Mouse (Mus musculus) limb, embryonic 15.5 days (tissue): Measurements from ENCODE around the gene Mdfi. TPM values are rescaled to one million over a fixed set of nuclear protein-coding genes. Genes with fewer than 3 reads are reported as not detected.

Experiments used
- ATAC-seq: fragments of 200-750 bp; cut with Nextera tagmentation; 2 replicates; pipeline ENCODE4 v1.8.0; 2017; ENCODE audit warnings: low read depth, moderate TSS enrichment; ENCODE audit not compliant: insufficient number of reproducible peaks, low FRiP score, low TSS enrichment
- H3K27ac ChIP-seq: fragments of 300-500 bp; sonication (generic); 2 replicates; pipeline ENCODE4 v1.5.1; 2015; ENCODE audit warnings: moderate library complexity, mild to moderate bottlenecking, inconsistent platforms
- H3K27me3 ChIP-seq: fragments of 300-500 bp; sonication (generic); 2 replicates; pipeline ENCODE4 v1.6.1; 2015; ENCODE audit warnings: inconsistent platforms
- H3K36me3 ChIP-seq: fragments of 300-500 bp; sonication (generic); 2 replicates; pipeline ENCODE4 v1.6.1; 2015; ENCODE audit warnings: inconsistent platforms
- H3K4me1 ChIP-seq: fragments of 300-500 bp; sonication (generic); 2 replicates; pipeline ENCODE4 v1.6.1; 2015; ENCODE audit warnings: inconsistent platforms
- H3K4me2 ChIP-seq: fragments of 300-500 bp; sonication (generic); 2 replicates; pipeline ENCODE4 v1.6.1; 2015; ENCODE audit warnings: mild to moderate bottlenecking, inconsistent platforms
- H3K4me3 ChIP-seq: fragments of 300-500 bp; sonication (generic); 2 replicates; pipeline ENCODE4 v1.5.1; 2015; ENCODE audit warnings: mild to moderate bottlenecking, inconsistent platforms
- H3K9ac ChIP-seq: fragments of 300-500 bp; sonication (generic); 2 replicates; pipeline ENCODE4 v1.6.1; 2015; ENCODE audit warnings: inconsistent platforms
- H3K9me3 ChIP-seq: fragments of 300-500 bp; sonication (generic); 2 replicates; pipeline ENCODE4 v1.6.1; 2016; ENCODE audit warnings: inconsistent platforms
- WGBS: fragments of 180-500 bp; shearing (Covaris S2); methylation state at CpG from one replicate; pipeline ENCODE4 v1.1.7; 2015; 5-methylcytosine and 5-hydroxymethylcytosine counted together
- polyA plus RNA-seq: library from polyadenylated mRNA; unstranded; fragments of >200 nt; fragmentation: Nextera tagmentation; extraction: Ambion mirVana; gene quantifications from 2 replicates; pipeline ENCODE4 v1.2.1, GENCODE M21; 2015

Gene Mdfi
- polyA plus RNA-seq, 1 experiment from 2014 or later: 18.2 TPM

GRCm38 (mm10) chr17:47795446-47795845, 39.0 kb downstream of the Mdfi start:
- no peaks in the 10 kb centered on the region for H3K27me3 ChIP-seq
- H3K4me2 ChIP-seq: no peak overlapping the region
- H3K4me1 ChIP-seq: peaks cover 25% of the 10 kb centered on the region
- no peak for ATAC-seq
- H3K9me3 ChIP-seq: no peaks in the 10 kb centered on the region
- H3K27ac ChIP-seq: no peak overlapping the region
- WGBS: 36% methylated on average over 3 of the region's 3 CpGs
- H3K9ac ChIP-seq: no peak overlapping the region
- H3K36me3 ChIP-seq: peaks cover 5% of the 10 kb centered on the region; the same call in 1 of the 2 replicates
- H3K4me3 ChIP-seq: no peak overlapping the region

- Histone ChIP-seq H3K4me1 (peaks cover 31% of the 10 kb centered on the region), H3K27ac (no peak overlapping the region), H3K4me3 (no peak overlapping the region), H3K27me3 (no peaks in the 10 kb centered on the region), H3K4me2 (no peak overlapping the region), H3K36me3 (peaks cover 5% of the 10 kb centered on the region; the same call in 1 of the 2 replicates), H3K9me3 (no peaks in the 10 kb centered on the region), H3K9ac (no peak overlapping the region)
- peak; percentile 57 for ATAC-seq
- WGBS: 7% methylated on average over 9 of the region's 9 CpGs
Measured at GRCm38 (mm10) chr17:47793377-47793776, 41.1 kb downstream of the Mdfi start.

GRCm38 (mm10) chr17:47792098-47792863, 42.2 kb downstream of the Mdfi start:
- Histone ChIP-seq H3K4me1 (peaks cover 42% of the 10 kb centered on the region), H3K27ac (no peak overlapping the region), H3K9ac (no peak overlapping the region), H3K9me3 (no peaks in the 10 kb centered on the region), H3K27me3 (no peaks in the 10 kb centered on the region), H3K36me3 (peaks cover 5% of the 10 kb centered on the region; the same call in 1 of the 2 replicates), H3K4me3 (no peak overlapping the region), H3K4me2 (no peak overlapping the region)
- ATAC-seq: 0 out of 2 replicates have a peak, but pooled peaks have one; percentile 26
- 24% methylated on average over 15 of the region's 15 CpGs for WGBS

GRCm38 (mm10) chr17:47788996-47789395, 45.5 kb downstream of the Mdfi start:
- no peak overlapping the region for H3K9ac ChIP-seq
- peaks cover 42% of the 10 kb centered on the region for H3K4me1 ChIP-seq
- WGBS: 70% methylated on average over 6 of the region's 6 CpGs
- H3K27ac ChIP-seq: no peak overlapping the region
- H3K4me3 ChIP-seq: no peak overlapping the region
- no peak overlapping the region for H3K4me2 ChIP-seq
- H3K36me3 ChIP-seq: peaks cover 5% of the 10 kb centered on the region; the same call in 1 of the 2 replicates
- H3K27me3 ChIP-seq: no peaks in the 10 kb centered on the region
- ATAC-seq: no peak
- no peaks in the 10 kb centered on the region for H3K9me3 ChIP-seq

- Histone ChIP-seq H3K4me1 (peaks cover 37% of the 10 kb centered on the region), H3K4me3 (no peak overlapping the region), H3K9me3 (no peaks in the 10 kb centered on the region), H3K36me3 (peaks cover 5% of the 10 kb centered on the region; the same call in 1 of the 2 replicates), H3K4me2 (0 out of 2 replicates have a peak overlapping the region, but pooled peaks have one; percentile 3), H3K27ac (no peak overlapping the region), H3K27me3 (no peaks in the 10 kb centered on the region), H3K9ac (no peak overlapping the region)
- WGBS: 5% methylated on average over 4 of the region's 4 CpGs
- ATAC-seq: no peak
Measured at GRCm38 (mm10) chr17:47788306-47788705, 46.2 kb downstream of the Mdfi start.

GRCm38 (mm10) chr17:47787632-47788031, 46.9 kb downstream of the Mdfi start:
- ATAC-seq: no peak
- H3K4me1 ChIP-seq: peaks cover 32% of the 10 kb centered on the region
- 38% methylated on average over 8 of the region's 8 CpGs for WGBS
- H3K27ac ChIP-seq: no peak overlapping the region
- no peaks in the 10 kb centered on the region for H3K9me3 ChIP-seq
- peaks cover 5% of the 10 kb centered on the region; the same call in 1 of the 2 replicates for H3K36me3 ChIP-seq
- no peak overlapping the region for H3K4me2 ChIP-seq
- H3K4me3 ChIP-seq: no peak overlapping the region
- H3K9ac ChIP-seq: no peak overlapping the region
- H3K27me3 ChIP-seq: no peaks in the 10 kb centered on the region

DNA sequence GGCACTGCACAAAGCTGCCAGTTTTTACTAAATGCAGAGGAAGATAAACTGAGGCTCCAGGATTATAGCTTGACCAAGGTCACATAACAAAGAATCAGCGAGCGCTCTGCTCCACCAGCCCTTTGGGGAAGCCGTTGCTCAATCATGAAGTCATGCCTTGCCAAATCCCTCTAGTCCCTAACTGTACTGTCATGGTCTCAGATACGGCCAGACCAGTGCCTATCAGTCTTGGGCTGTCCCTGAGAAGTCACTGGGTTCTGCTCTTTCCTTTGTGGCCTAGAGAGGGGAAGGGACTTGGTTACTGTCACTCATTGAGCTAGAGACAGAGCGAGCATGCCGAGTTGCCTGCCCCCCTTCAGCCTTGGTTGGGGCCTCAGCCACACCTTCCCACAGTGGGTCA, 50.1 kb downstream of the Mdfi start:
- H3K27ac ChIP-seq: no peak overlapping the region
- no peak overlapping the region for H3K4me3 ChIP-seq
- 77% methylated on average over 6 of the region's 6 CpGs for WGBS
- ATAC-seq: no peak
- H3K9me3 ChIP-seq: no peaks in the 10 kb centered on the region
- H3K36me3 ChIP-seq: no peaks in the 10 kb centered on the region
- no peak overlapping the region for H3K9ac ChIP-seq
- H3K27me3 ChIP-seq: no peaks in the 10 kb centered on the region
- no peak overlapping the region for H3K4me2 ChIP-seq
- H3K4me1 ChIP-seq: peaks cover 29% of the 10 kb centered on the region

DNA sequence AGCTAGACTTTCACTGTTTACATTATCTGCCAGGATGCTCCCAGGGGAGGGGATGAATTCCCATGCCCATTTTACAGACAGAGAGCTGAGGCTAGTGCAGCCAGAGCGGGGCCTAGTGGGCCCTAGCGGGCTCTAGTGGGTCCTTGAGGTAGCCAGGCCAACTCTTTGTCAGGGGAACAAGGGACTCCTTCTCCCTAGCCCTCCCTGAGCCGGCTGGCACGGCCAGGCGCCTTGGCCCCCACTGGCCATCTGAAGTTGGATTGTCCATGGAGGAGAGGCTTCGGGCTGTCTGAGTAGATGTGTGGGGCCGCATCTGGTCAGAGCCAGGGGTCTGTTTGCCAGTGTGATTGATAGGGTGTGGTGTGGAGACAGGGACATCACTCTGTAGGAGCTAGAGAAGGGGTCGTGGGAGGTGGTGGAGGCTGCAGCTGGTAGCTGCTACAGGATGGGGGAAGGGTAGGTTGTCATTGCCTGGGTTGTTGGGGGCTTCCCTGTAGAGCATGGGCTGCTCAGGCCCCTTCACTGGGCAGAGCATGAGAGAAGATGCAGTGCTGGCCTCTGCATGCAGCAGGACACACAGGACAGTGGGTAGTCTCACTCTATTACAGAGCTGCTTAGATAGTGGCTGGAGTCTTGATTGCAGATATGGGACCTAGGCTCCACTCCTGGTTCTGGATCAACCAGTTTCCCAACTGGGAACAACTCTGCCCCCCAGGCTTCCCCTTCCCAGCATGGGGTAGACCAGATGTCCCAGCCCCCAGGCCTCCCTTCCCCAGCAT, 50.9 kb downstream of the Mdfi start:
- H3K9me3 ChIP-seq: no peaks in the 10 kb centered on the region
- no peaks in the 10 kb centered on the region for H3K36me3 ChIP-seq
- H3K27ac ChIP-seq: no peak overlapping the region
- no peak for ATAC-seq
- no peak overlapping the region for H3K4me3 ChIP-seq
- H3K9ac ChIP-seq: no peak overlapping the region
- no peaks in the 10 kb centered on the region for H3K27me3 ChIP-seq
- 73% methylated on average over 8 of the region's 8 CpGs for WGBS
- H3K4me2 ChIP-seq: no peak overlapping the region
- peaks cover 25% of the 10 kb centered on the region for H3K4me1 ChIP-seq

- 75% methylated on average over 3 of the region's 3 CpGs for WGBS
Measured at GRCm38 (mm10) chr17:47782486-47782885, 52.0 kb downstream of the Mdfi start.

DNA sequence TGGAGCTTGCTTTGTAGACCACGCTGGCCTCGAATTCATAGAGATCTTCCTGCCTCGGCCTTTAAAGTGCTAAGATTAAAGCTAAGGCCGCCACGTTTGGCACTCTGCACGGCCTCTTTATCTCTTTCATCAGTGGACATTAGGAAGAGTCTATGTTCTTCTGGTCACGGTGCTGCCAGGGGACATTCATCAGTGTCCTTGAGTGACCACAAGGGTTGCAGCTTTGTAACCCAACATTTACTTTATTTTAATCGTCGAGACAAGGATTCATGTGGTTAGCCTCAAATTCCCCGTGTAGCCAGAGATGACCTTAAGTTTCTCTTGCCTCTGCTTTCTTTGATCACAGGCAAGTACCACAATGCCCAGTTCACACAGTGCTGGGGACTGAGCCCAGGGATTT, 54.0 kb downstream of the Mdfi start:
- peaks cover 9% of the 10 kb centered on the region for H3K4me1 ChIP-seq
- H3K27me3 ChIP-seq: no peaks in the 10 kb centered on the region
- WGBS: 82% methylated on average over 10 of the region's 10 CpGs
- H3K4me2 ChIP-seq: no peak overlapping the region
- no peak for ATAC-seq
- H3K27ac ChIP-seq: no peak overlapping the region
- H3K9me3 ChIP-seq: no peaks in the 10 kb centered on the region
- H3K36me3 ChIP-seq: no peaks in the 10 kb centered on the region
- no peak overlapping the region for H3K4me3 ChIP-seq
- no peak overlapping the region for H3K9ac ChIP-seq

More at GRCm38 (mm10) chr17:47782486-47782885, 52.0 kb downstream of the Mdfi start:
- no peaks in the 10 kb centered on the region for H3K36me3 ChIP-seq
- no peak overlapping the region for H3K4me3 ChIP-seq
- no peaks in the 10 kb centered on the region for H3K27me3 ChIP-seq
- peaks cover 14% of the 10 kb centered on the region for H3K4me1 ChIP-seq
- no peak overlapping the region for H3K27ac ChIP-seq
- H3K4me2 ChIP-seq: no peak overlapping the region
- no peak for ATAC-seq
- H3K9ac ChIP-seq: no peak overlapping the region
- H3K9me3 ChIP-seq: no peaks in the 10 kb centered on the region

GRCm38 (mm10) chr17:47777141-47777540, 57.4 kb downstream of the Mdfi start:
- Histone ChIP-seq H3K4me3 (no peak overlapping the region), H3K9ac (no peak overlapping the region), H3K36me3 (no peaks in the 10 kb centered on the region; the same call in 1 of the 2 replicates), H3K27ac (no peak overlapping the region), H3K27me3 (no peaks in the 10 kb centered on the region), H3K9me3 (no peaks in the 10 kb centered on the region), H3K4me1 (peaks cover 19% of the 10 kb centered on the region), H3K4me2 (no peak overlapping the region)
- ATAC-seq: no peak
- WGBS: 44% methylated on average over 2 of the region's 2 CpGs

- peaks cover 14% of the 10 kb centered on the region for H3K4me1 ChIP-seq
- H3K27ac ChIP-seq: 0 out of 2 replicates have a peak overlapping the region, but pooled peaks have one; percentile 61
- H3K36me3 ChIP-seq: no peaks in the 10 kb centered on the region; the same call in 1 of the 2 replicates
- ATAC-seq: no peak
- H3K4me3 ChIP-seq: no peak overlapping the region
- H3K27me3 ChIP-seq: no peaks in the 10 kb centered on the region
- no peaks in the 10 kb centered on the region for H3K9me3 ChIP-seq
- H3K9ac ChIP-seq: no peak overlapping the region
- WGBS: 15% methylated on average over 6 of the region's 6 CpGs
- no peak overlapping the region for H3K4me2 ChIP-seq
Measured at GRCm38 (mm10) chr17:47773604-47774003, 60.9 kb downstream of the Mdfi start.
